Mouse (Mus musculus): ENCODE measurements around the gene Nr1i2.

GRCm38 (mm10) chr16:38304460-38305194 is 10.0 kb upstream of the Nr1i2 start:
- TF ChIP-seq CTCF (IDR thresholded peaks at IDR 0.05; ENCODE audit: extremely low read depth, insufficient read length, insufficient replicate concordance, low read depth, low read length) (no peak), POLR2A (IDR thresholded peaks at IDR 0.05; ENCODE audit: low read depth, low read length) (no peak)

Measured in small intestine, adult 2 months (tissue).